Comparison of ENCODE assay signal across 7 mouse cellular contexts in genomic region chr10:79780664-79781015, GRCm38 (mm10). TPM values are rescaled to one million over a fixed set of nuclear protein-coding genes. Genes with fewer than 3 reads are reported as not detected.
DNase-seq lines count a peak whose midpoint lies in the region; ATAC-seq lines count a peak whose summit lies in the region.

No protein-coding gene starts in this region.

- 2% methylated on average over 13 of the region's 13 CpGs for WGBS in hindbrain, embryonic 14.5 days
- under 1% methylated on average over 13 of the region's 13 CpGs for WGBS in stomach, embryonic 15.5 days

- H3K4me3 ChIP-seq in hindbrain, embryonic 14.5 days (replicated peaks; ENCODE audit: low read length) = peak overlapping the region; percentile 41
- peak overlapping the region; percentile 50 for H3K4me3 ChIP-seq in stomach, embryonic 15.5 days (replicated peaks)

- no peaks in the 10 kb centered on the region for H3K9me3 ChIP-seq in hindbrain, embryonic 14.5 days (ENCODE audit: control insufficient read depth, low read length)
- no peaks in the 10 kb centered on the region for H3K9me3 ChIP-seq in stomach, embryonic 15.5 days

- peak; percentile 65 for DNase-seq in right cerebral cortex, postnatal 4 days
- DNase-seq in right cerebral cortex, postnatal 14 days = no peak
- DNase-seq in embryo, embryonic 11 days = peak; percentile 76
- no peak for DNase-seq in hindbrain, embryonic 14.5 days (ENCODE audit: low spot score)
- peak; percentile 70 for DNase-seq in lung, postnatal 14 days
- no peak for DNase-seq in gastrocnemius, adult 18-20 months (ENCODE audit: low spot score)

- H3K4me2 ChIP-seq in hindbrain, embryonic 14.5 days (replicated peaks) = peak overlapping the region; percentile 79
- H3K4me2 ChIP-seq in stomach, embryonic 15.5 days = peak overlapping the region; percentile 87

- peaks cover 48% of the 10 kb centered on the region for H3K27me3 ChIP-seq in hindbrain, embryonic 14.5 days (ENCODE audit: control insufficient read depth, insufficient read depth, low read length)
- H3K27me3 ChIP-seq in stomach, embryonic 15.5 days (replicated peaks) = no peaks in the 10 kb centered on the region

- no peaks in the 10 kb centered on the region for H3K36me3 ChIP-seq in hindbrain, embryonic 14.5 days (replicated peaks; ENCODE audit: control insufficient read depth, insufficient read depth)
- no peaks in the 10 kb centered on the region for H3K36me3 ChIP-seq in stomach, embryonic 15.5 days

- ATAC-seq in hindbrain, embryonic 14.5 days (ENCODE audit: low FRiP score) = no peak
- no peak for ATAC-seq in stomach, embryonic 15.5 days (ENCODE audit: insufficient read depth, low FRiP score, low read depth)

- H3K27ac ChIP-seq in hindbrain, embryonic 14.5 days = no peak overlapping the region
- peak overlapping the region; percentile 74 for H3K27ac ChIP-seq in stomach, embryonic 15.5 days

- H3K4me1 ChIP-seq in hindbrain, embryonic 14.5 days (replicated peaks; ENCODE audit: control insufficient read depth, insufficient read depth, low read length) = peaks cover 13% of the 10 kb centered on the region
- H3K4me1 ChIP-seq in stomach, embryonic 15.5 days = peaks cover 41% of the 10 kb centered on the region

- H3K9ac ChIP-seq in hindbrain, embryonic 14.5 days = peak overlapping the region; percentile 51
- no peak overlapping the region for H3K9ac ChIP-seq in stomach, embryonic 15.5 days

RNA-seq across cellular contexts. Expression of gene Fstl3, which starts 3.6 kb away (rescaled TPM):
- 1.6 and 2.2 TPM in 2 replicates for polyA plus RNA-seq in hindbrain, embryonic 14.5 days (2014; fragmentation: Nextera tagmentation; extraction: Ambion mirVana)
- polyA plus RNA-seq in stomach, embryonic 15.5 days (2015; fragmentation: Nextera tagmentation; extraction: Ambion mirVana) = 14.8 and 15.5 TPM in 2 replicates
- 1 to 10 TPM; 1.2 to 1.9 TPM for total RNA-seq in gastrocnemius, adult 18-20 months (2021)

RNA-seq across cellular contexts. Expression of gene Prss57, which starts 10.1 kb away (rescaled TPM):
- polyA plus RNA-seq in hindbrain, embryonic 14.5 days (2014; fragmentation: Nextera tagmentation; extraction: Ambion mirVana) = 0.08 and 0.29 TPM in 2 replicates
- polyA plus RNA-seq in stomach, embryonic 15.5 days (2015; fragmentation: Nextera tagmentation; extraction: Ambion mirVana) = 0.23 and 0.31 TPM in 2 replicates
- total RNA-seq in gastrocnemius, adult 18-20 months (2021) = not detected

RNA-seq across cellular contexts. Expression of gene Palm, which starts 12.7 kb away (rescaled TPM):
- polyA plus RNA-seq in hindbrain, embryonic 14.5 days (2014; fragmentation: Nextera tagmentation; extraction: Ambion mirVana) = 240 and 247 TPM in 2 replicates
- 53.3 and 54.1 TPM in 2 replicates for polyA plus RNA-seq in stomach, embryonic 15.5 days (2015; fragmentation: Nextera tagmentation; extraction: Ambion mirVana)
- total RNA-seq in gastrocnemius, adult 18-20 months (2021) = 10 to 100 TPM; 11.1 to 22.9 TPM

RNA-seq across cellular contexts. Expression of gene Rnf126, which starts 13.9 kb away (rescaled TPM):
- 92.8 and 96.7 TPM in 2 replicates for polyA plus RNA-seq in hindbrain, embryonic 14.5 days (2014; fragmentation: Nextera tagmentation; extraction: Ambion mirVana)
- 87.8 and 88.1 TPM in 2 replicates for polyA plus RNA-seq in stomach, embryonic 15.5 days (2015; fragmentation: Nextera tagmentation; extraction: Ambion mirVana)
- total RNA-seq in gastrocnemius, adult 18-20 months (2021) = 10 to 100 TPM; 49.5 to 54.5 TPM

RNA-seq across cellular contexts. Expression of gene Fgf22, which starts 25.8 kb away (rescaled TPM):
- polyA plus RNA-seq in hindbrain, embryonic 14.5 days (2014; fragmentation: Nextera tagmentation; extraction: Ambion mirVana) = 1.4 and 1.6 TPM in 2 replicates
- polyA plus RNA-seq in stomach, embryonic 15.5 days (2015; fragmentation: Nextera tagmentation; extraction: Ambion mirVana) = 0.31 and 0.36 TPM in 2 replicates
- total RNA-seq in gastrocnemius, adult 18-20 months (2021) = not detected

Comparison
In these comparisons a context has a peak if more than half of its experiments do, and no peak if none do; other contexts are left out.
1. DNase-seq: peak in right cerebral cortex, postnatal 4 days (single experiment), embryo, embryonic 11 days (single experiment) and lung, postnatal 14 days (single experiment); none in right cerebral cortex, postnatal 14 days (single experiment), hindbrain, embryonic 14.5 days (single experiment) and gastrocnemius, adult 18-20 months (single experiment).